Mouse (Mus musculus): Measurements from ENCODE around the gene Spem1.

- TF ChIP-seq CTCF (IDR thresholded peaks at IDR 0.05; ENCODE audit: low read depth): no peak
- TF ChIP-seq EP300 (IDR thresholded peaks at IDR 0.05; ENCODE audit: low read depth): no peak
These were observed 43.6 kb downstream of the Spem1 start for GRCm38 (mm10) chr11:69778258-69778982.
